Mouse (Mus musculus) layer of hippocampus, postnatal 25 days (tissue): ENCODE measurements around the gene Strap. TPM values are rescaled to one million over a fixed set of nuclear protein-coding genes. Genes with fewer than 3 reads are reported as not detected.

ENCODE experiments used
- DNase-seq, 2 experiments: peaks; one replicate each; pipeline ENCODE4 v3.0.0; 2022; ENCODE audit warnings: mixed read lengths in 2 of 2, low spot score in 1 of 2; ENCODE audit errors: extremely low spot score in 1 of 2
- total RNA-seq, 2 experiments: library from RNA; stranded (reverse); gene quantifications; 2 replicates each; pipeline ENCODE4 v1.2.3; 2021

The Strap gene
- total RNA-seq, 2 experiments from 2014 or later, result 118 to 131 TPM

- DNase-seq, result no peak
Measured at GRCm38 (mm10) chr6:137773637-137774028, 38.8 kb downstream of the Strap start.

GRCm38 (mm10) chr6:137774166-137774565 is 39.3 kb downstream of the Strap start:
- no peak for DNase-seq

GRCm38 (mm10) chr6:137775159-137775558 is 40.3 kb downstream of the Strap start:
- no peak for DNase-seq

GRCm38 (mm10) chr6:137776981-137777380 is 42.1 kb downstream of the Strap start:
- no peak for DNase-seq

DNA sequence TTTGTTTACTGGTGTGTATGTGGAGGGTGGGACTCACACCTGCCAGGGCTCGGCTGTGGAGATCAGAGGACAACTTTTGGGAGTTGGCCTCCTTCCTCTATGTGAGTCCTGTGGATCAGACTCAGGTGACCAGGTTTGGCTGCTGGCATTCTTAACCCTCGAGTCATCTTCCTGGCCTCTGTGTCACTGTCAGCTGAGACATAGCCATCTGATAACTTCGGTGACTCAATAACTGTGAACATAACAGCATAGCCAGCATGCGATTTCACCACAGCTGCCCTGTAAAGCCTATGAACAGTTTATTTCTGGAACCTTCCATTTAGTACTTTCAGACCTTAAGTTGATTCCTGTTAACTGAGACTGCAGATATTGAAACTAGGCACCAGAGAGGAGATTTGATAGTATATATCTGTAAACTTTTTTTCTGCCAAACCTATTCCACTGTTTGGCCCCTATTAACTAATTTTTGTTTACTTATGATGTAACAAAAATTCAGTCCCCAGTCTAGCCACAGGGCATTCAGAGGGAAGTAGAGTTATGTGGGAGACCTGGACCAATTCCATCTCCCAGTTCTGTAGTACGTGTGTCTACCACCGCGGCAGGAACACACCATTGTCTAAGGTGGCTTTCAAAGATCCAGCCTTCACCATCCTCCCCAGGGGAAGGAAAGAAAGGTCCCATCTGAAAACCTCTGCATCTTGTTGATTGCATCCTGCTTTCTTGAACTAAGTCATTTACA is 49.2 kb downstream of the Strap start:
- DNase-seq, result no peak

DNA sequence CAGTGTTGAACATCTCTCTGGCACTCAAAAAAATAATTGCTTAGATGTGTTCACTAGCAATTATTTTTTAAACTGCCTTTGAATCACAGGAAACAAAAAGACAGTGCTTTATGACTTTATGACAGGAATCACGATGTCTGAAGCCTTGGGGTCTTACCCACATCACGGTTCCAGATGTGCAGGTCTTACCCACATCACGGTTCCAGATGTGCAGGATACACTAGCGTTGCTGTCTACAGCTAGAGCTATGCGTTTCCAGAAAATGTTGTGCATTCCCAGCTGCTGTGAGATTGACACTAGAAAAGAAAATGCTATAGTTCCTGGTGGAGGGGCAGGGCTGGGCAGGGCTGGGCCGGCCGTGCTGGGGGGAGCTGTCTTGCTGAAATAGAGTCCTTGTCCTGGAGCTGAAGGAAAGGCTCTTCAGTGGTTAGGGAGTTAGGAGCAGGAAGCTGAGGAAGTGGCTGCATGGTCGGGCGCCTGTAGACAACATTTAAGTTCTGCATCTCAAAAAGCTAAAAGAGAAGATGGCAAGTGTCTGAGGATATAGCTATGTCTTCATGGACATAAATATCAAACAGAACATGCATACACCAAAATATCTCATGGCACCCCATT is 54.2 kb downstream of the Strap start:
- DNase-seq, result no peak

- DNase-seq, result no peak
Measured at GRCm38 (mm10) chr6:137789658-137790057, 54.8 kb downstream of the Strap start.

- DNase-seq, result no peak
Measured at GRCm38 (mm10) chr6:137795494-137795893, 60.6 kb downstream of the Strap start.

DNA sequence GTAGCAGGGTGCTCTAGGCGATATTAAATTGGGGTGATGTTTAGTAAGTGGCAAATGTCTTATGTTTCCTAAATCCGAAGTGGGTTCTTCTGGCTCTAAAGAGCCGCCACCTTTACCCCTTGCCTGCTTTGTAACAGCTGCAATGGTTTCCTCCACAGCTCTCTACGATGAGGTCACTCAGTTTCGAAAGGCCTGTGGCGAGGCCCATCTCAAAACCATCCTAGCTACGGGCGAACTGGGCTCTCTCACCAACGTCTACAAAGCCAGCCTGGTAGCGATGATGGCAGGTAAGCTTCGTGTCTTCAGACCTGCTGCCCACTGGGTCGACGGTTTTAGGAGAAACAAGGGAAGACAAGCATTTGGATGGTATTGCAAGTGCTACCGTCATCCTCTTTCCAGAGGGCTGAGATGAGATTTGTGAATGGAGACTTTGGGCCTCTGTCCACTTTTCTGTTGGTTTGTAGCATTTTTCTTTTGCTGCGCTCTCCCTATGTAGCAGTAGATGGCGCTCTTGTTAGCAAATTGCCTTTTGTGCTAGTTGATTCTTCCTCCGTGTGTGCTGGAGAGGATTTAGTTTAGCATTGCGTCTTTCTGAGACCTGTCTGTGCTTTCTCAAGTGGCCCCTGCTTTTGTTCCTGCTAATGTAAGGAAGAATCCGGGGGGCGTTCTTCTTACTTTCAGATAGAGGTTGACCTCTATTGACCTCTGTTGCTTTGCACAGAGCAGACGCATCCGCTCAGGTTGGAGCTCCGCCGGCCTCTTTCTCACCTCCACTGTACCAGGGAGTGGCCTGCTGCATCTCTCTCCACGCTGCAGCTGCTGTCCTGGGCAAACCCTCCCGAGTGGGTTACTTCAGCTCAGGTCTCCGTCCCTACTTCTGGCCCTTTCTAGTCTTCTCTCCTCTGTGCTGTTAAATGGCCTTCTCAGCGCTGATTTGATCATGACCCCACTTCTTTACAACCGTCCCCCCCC is 62.0 kb downstream of the Strap start:
- DNase-seq, result peak in 1 of 2 experiments; percentile 24

- DNase-seq, result no peak
Measured at GRCm38 (mm10) chr6:137799253-137799652, 64.4 kb downstream of the Strap start.

Other genes starting within 250 kb of the Strap start
- gene Eps8, start 80.2 kb upstream of the Strap start, total RNA-seq, result 10 to 100 TPM; 47.7 to 49.5 TPM
- gene Dera, start 19.5 kb downstream of the Strap start, total RNA-seq, result 1 to 10 TPM; 4.8 to 5.3 TPM